Mouse (Mus musculus) ES-E14 (cell line): ENCODE data around the gene Cyp4f15. TPM values are rescaled to one million over a fixed set of nuclear protein-coding genes. Genes with fewer than 3 reads are reported as not detected.

Experiments used
- DNase-seq: peaks from one replicate; pipeline ENCODE4 v3.0.0-alpha.2; 2013; ENCODE audit warnings: low read depth, low spot score
- H3K27ac ChIP-seq: 2 replicates; pipeline ENCODE4 v1.5.1; 2012; ENCODE audit warnings: low read depth, mild to moderate bottlenecking, low read length, moderate library complexity, mixed read lengths; ENCODE audit not compliant: poor library complexity, insufficient read depth, severe bottlenecking
- H3K36me3 ChIP-seq: 2 replicates; pipeline ENCODE4 v1.6.1; 2012; ENCODE audit warnings: mild to moderate bottlenecking, low read length, moderate library complexity, mixed read lengths; ENCODE audit not compliant: control insufficient read depth, poor library complexity, insufficient read depth, severe bottlenecking
- H3K4me1 ChIP-seq, 2 experiments: fragments of 150-350 bp in 1 of 2; sonication (generic) in 1 of 2; 2 replicates each; pipeline ENCODE4 v1.6.1; 2012; ENCODE audit warnings: low read length in 2 of 2, mild to moderate bottlenecking in 1 of 2, mixed read lengths in 1 of 2; ENCODE audit not compliant: control insufficient read depth in 2 of 2, insufficient read depth in 2 of 2, poor library complexity in 1 of 2
- H3K4me3 ChIP-seq, 2 experiments: fragments of 150-350 bp in 1 of 2; sonication (generic) in 1 of 2; 2 replicates each; pipeline ENCODE4 v1.5.1; 2012; ENCODE audit warnings: low read length in 2 of 2, low read depth in 1 of 2, mild to moderate bottlenecking in 1 of 2, mixed read lengths in 1 of 2; ENCODE audit not compliant: insufficient read depth in 1 of 2, poor library complexity in 1 of 2, severe bottlenecking in 1 of 2
- H3K9ac ChIP-seq: 2 replicates; pipeline ENCODE4 v1.6.1; 2012; ENCODE audit warnings: low read depth, mild to moderate bottlenecking, low read length, mixed read lengths; ENCODE audit not compliant: poor library complexity, insufficient read depth, severe bottlenecking
- H3K9me3 ChIP-seq: fragments of 150-350 bp; sonication (generic); 2 replicates; pipeline ENCODE4 v1.6.1; 2012; ENCODE audit warnings: low read depth, mild to moderate bottlenecking, low read length; ENCODE audit not compliant: control insufficient read depth, insufficient read depth
- CHD2 ChIP-seq: IDR thresholded peaks from 2 replicates; pipeline ENCODE4 v1.6.1; 2014; ENCODE audit warnings: mild to moderate bottlenecking, low read depth, low read length, inconsistent platforms
- HCFC1 ChIP-seq: IDR thresholded peaks from 2 replicates; pipeline ENCODE4 v1.6.1; 2012; ENCODE audit warnings: low read length, inconsistent platforms, borderline replicate concordance; ENCODE audit not compliant: insufficient read depth
- MAFK ChIP-seq: IDR thresholded peaks from 2 replicates; pipeline ENCODE4 v1.6.1; 2014; ENCODE audit warnings: mild to moderate bottlenecking, low read depth, low read length, inconsistent platforms; ENCODE audit not compliant: insufficient read depth
- ZC3H11A ChIP-seq: IDR thresholded peaks from 2 replicates; pipeline ENCODE4 v1.6.1; 2012; ENCODE audit warnings: low read depth, mild to moderate bottlenecking, inconsistent platforms, low read length, borderline replicate concordance
- ZNF384 ChIP-seq: IDR thresholded peaks from 2 replicates; pipeline ENCODE4 v1.6.1; 2012; ENCODE audit warnings: low read depth, low read length, inconsistent platforms
- in situ Hi-C, 2 experiments: fragments of 600-800 bp; cut with MboI; formaldehyde crosslinking; loops; one replicate each; pipeline ENCODE4 v1.15.1; 2025; ENCODE audit warnings: low sequenced_read_pairs in 2 of 2, inconsistent platforms in 1 of 2; ENCODE audit not compliant: unreplicated experiment in 2 of 2
- total RNA-seq: library from RNA; depleted of rRNA; stranded (reverse); fragments of 300-350 nt; gene quantifications from 2 replicates; pipeline ENCODE4 v1.2.3, GENCODE M21; 2012

Gene Cyp4f15
- total RNA-seq, 1 experiment, result 0.31 TPM

- H3K9ac ChIP-seq, result no peak overlapping the region
- in situ Hi-C loops, result no loop called here
- no peak overlapping the region for H3K27ac ChIP-seq
These were observed 31.6 kb upstream of the Cyp4f15 start for GRCm38 (mm10) chr17:32653860-32654259.

GRCm38 (mm10) chr17:32657041-32657440 is 28.4 kb upstream of the Cyp4f15 start:
- H3K9ac ChIP-seq, result no peak overlapping the region
- no peaks in the 10 kb centered on the region for H3K9me3 ChIP-seq
- DNase-seq, result no peak
- no peak overlapping the region for H3K27ac ChIP-seq
- in situ Hi-C loops, result no loop called here
- H3K4me1 ChIP-seq, result no peaks in the 10 kb centered on the region
- H3K36me3 ChIP-seq, result no peaks in the 10 kb centered on the region
- no peak for TF ChIP-seq ZC3H11A
- TF ChIP-seq CHD2, result no peak
- TF ChIP-seq HCFC1, result no peak
- no peak for TF ChIP-seq ZNF384
- TF ChIP-seq MAFK, result no peak
- H3K4me3 ChIP-seq, result no peak overlapping the region

More at GRCm38 (mm10) chr17:32653860-32654259, 31.6 kb upstream of the Cyp4f15 start:
- no peak overlapping the region for H3K4me3 ChIP-seq
- DNase-seq, result no peak
- no peaks in the 10 kb centered on the region for H3K9me3 ChIP-seq
- no peaks in the 10 kb centered on the region for H3K36me3 ChIP-seq
- TF ChIP-seq ZNF384 (no peak), HCFC1 (no peak), ZC3H11A (no peak), MAFK (no peak), CHD2 (no peak)
- peaks cover 0 to 2% of the 10 kb centered on the region in 2 experiments; a peak in 1 of 4 replicates for H3K4me1 ChIP-seq

GRCm38 (mm10) chr17:32658246-32658645 is 27.2 kb upstream of the Cyp4f15 start:
- Histone ChIP-seq H3K4me3 (no peak overlapping the region), H3K4me1 (no peaks in the 10 kb centered on the region), H3K9me3 (no peaks in the 10 kb centered on the region), H3K36me3 (no peaks in the 10 kb centered on the region), H3K9ac (no peak overlapping the region), H3K27ac (no peak overlapping the region)
- no peak for TF ChIP-seq ZC3H11A
- no peak for TF ChIP-seq CHD2
- TF ChIP-seq ZNF384, result no peak
- no peak for TF ChIP-seq MAFK
- no peak for TF ChIP-seq HCFC1
- DNase-seq, result no peak
- in situ Hi-C loops, result no loop called here

GRCm38 (mm10) chr17:32658712-32659111 is 26.7 kb upstream of the Cyp4f15 start, which contains the start of gene Cyp4f40:
Gene Cyp4f40, plus strand, starts transcription at chr17:32658900.
- no peak for TF ChIP-seq MAFK
- TF ChIP-seq HCFC1, result no peak
- no peak for TF ChIP-seq ZNF384
- no peak for TF ChIP-seq ZC3H11A
- no peak for TF ChIP-seq CHD2
- in situ Hi-C loops, result no loop called here
- Histone ChIP-seq H3K36me3 (no peaks in the 10 kb centered on the region), H3K9ac (no peak within 1 kb of the TSS), H3K9me3 (no peaks in the 10 kb centered on the region), H3K4me1 (no peaks in the 10 kb centered on the region), H3K27ac (no peak within 1 kb of the TSS), H3K4me3 (no peak within 1 kb of the TSS)
- DNase-seq, result no peak

GRCm38 (mm10) chr17:32673976-32674375 is 11.5 kb upstream of the Cyp4f15 start:
- no peaks in the 10 kb centered on the region; a peak in 2 of 4 replicates for H3K4me1 ChIP-seq
- TF ChIP-seq MAFK, result no peak
- TF ChIP-seq CHD2, result no peak
- no peak for TF ChIP-seq HCFC1
- no peak for TF ChIP-seq ZNF384
- TF ChIP-seq ZC3H11A, result no peak
- H3K36me3 ChIP-seq, result no peaks in the 10 kb centered on the region
- H3K4me3 ChIP-seq, result no peak overlapping the region
- H3K9ac ChIP-seq, result no peak overlapping the region
- DNase-seq, result no peak
- H3K27ac ChIP-seq, result no peak overlapping the region
- in situ Hi-C loops, result no loop called here
- no peaks in the 10 kb centered on the region for H3K9me3 ChIP-seq
